ENCODE assay signal across 16 mouse cellular contexts in the genomic region with DNA sequence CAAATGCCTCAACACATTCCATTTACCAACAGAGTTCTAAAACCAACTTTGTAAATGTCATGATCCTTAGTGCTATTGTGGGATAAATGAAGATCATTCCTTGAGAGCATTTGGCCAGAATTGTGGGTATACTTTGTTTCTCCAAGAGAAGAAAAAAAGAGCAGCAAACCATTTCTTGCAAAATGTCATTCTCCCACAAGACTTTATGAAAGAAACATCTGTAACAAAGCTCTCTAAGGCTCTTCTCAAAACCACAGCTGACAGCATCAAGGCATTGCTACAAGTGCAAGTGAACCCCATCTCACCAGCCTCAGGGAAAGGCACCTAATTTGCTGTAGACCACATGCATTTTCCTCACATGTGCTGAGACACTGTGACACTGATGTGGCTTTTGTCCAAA.
"Had no signal": no experiment of that assay in that cellular context is flagged by ENCODE, and none has a peak within 500 bp of the region (broad histone marks: within the 10 kb centered on the region; RNA-seq: fewer than 3 reads in every experiment).

No protein-coding gene starts in this region.

- H3K27me3 ChIP-seq: limb, embryonic 13.5 days; liver, embryonic 15.5 days; neural tube, embryonic 15.5 days had no signal

- DNase-seq: kidney, adult 9 months; kidney, postnatal 36 days; layer of hippocampus, adult 9-11 months; layer of hippocampus, postnatal 36 days; lung, adult 2 months; lung, postnatal 36 days; right cerebral cortex, adult 18-20 months had no signal

- ATAC-seq: lung, postnatal 0 days had no signal

- H3K4me1 ChIP-seq: limb, embryonic 13.5 days; liver, embryonic 15.5 days; midbrain, embryonic 10.5 days; neural tube, embryonic 15.5 days had no signal

- H3K27ac ChIP-seq: kidney, postnatal 0 days; limb, embryonic 13.5 days; liver, embryonic 15.5 days; midbrain, embryonic 10.5 days; neural tube, embryonic 15.5 days; stomach, postnatal 0 days had no signal

- H3K36me3 ChIP-seq: limb, embryonic 13.5 days; liver, embryonic 15.5 days; midbrain, embryonic 10.5 days; neural tube, embryonic 15.5 days had no signal

- H3K9ac ChIP-seq: limb, embryonic 13.5 days; liver, embryonic 15.5 days; neural tube, embryonic 15.5 days had no signal

- H3K4me2 ChIP-seq: limb, embryonic 13.5 days; liver, embryonic 11.5 days; liver, embryonic 15.5 days; neural tube, embryonic 15.5 days had no signal

- H3K4me3 ChIP-seq: limb, embryonic 13.5 days; liver, embryonic 15.5 days; midbrain, embryonic 10.5 days; myocyte; neural tube, embryonic 15.5 days had no signal

- H3K9me3 ChIP-seq: limb, embryonic 13.5 days; liver, embryonic 15.5 days; midbrain, embryonic 10.5 days; neural tube, embryonic 15.5 days had no signal
